Mouse (Mus musculus) MEL (cell line): Measurements from ENCODE around the gene Nfkbil1. TPM values are rescaled to one million over a fixed set of nuclear protein-coding genes. Genes with fewer than 3 reads are reported as not detected.
A peak's percentile ranks its signal among the peaks of the same experiment; 100 is the strongest.

Experiments
- DNase-seq: peaks from one replicate; pipeline ENCODE4 v3.0.0; 2011; ENCODE audit warnings: low read depth, low spot score
- H3K27ac ChIP-seq: 2 replicates; pipeline ENCODE4 v1.5.1; 2012; ENCODE audit warnings: low read depth, mild to moderate bottlenecking, control low read depth, low read length, moderate library complexity; ENCODE audit not compliant: control insufficient read depth
- H3K27me3 ChIP-seq, 2 experiments: fragments of 150-350 bp in 1 of 2; sonication (generic) in 1 of 2; 2 replicates each; pipeline ENCODE4 v1.6.1; 2012; ENCODE audit warnings: low read length in 2 of 2, mild to moderate bottlenecking in 2 of 2, improper control_type of control experiment in 1 of 2, moderate library complexity in 1 of 2; ENCODE audit not compliant: insufficient read depth in 2 of 2, control insufficient read depth in 1 of 2
- H3K36me3 ChIP-seq, 2 experiments: 2 replicates each; pipeline ENCODE4 v1.6.1; 2012 to 2014; ENCODE audit warnings: low read length in 2 of 2, improper control_type of control experiment in 1 of 2, inconsistent platforms in 1 of 2, mild to moderate bottlenecking in 1 of 2; ENCODE audit not compliant: insufficient read depth in 2 of 2, control insufficient read depth in 1 of 2
- H3K4me1 ChIP-seq, 2 experiments: fragments of 150-350 bp in 1 of 2; sonication (generic) in 1 of 2; 2 replicates each; pipeline ENCODE4 v1.6.1; 2012; ENCODE audit warnings: low read length in 2 of 2, improper control_type of control experiment in 1 of 2, mild to moderate bottlenecking in 1 of 2; ENCODE audit not compliant: insufficient read depth in 2 of 2, control insufficient read depth in 1 of 2
- H3K4me3 ChIP-seq, 2 experiments: fragments of 150-350 bp in 1 of 2; sonication (generic) in 1 of 2; 2 replicates each; pipeline ENCODE4 v1.5.1; 2012; ENCODE audit warnings: low read depth in 2 of 2, low read length in 2 of 2, mild to moderate bottlenecking in 2 of 2, moderate library complexity in 2 of 2, control low read depth in 1 of 2, improper control_type of control experiment in 1 of 2; ENCODE audit not compliant: control insufficient read depth in 1 of 2, insufficient read depth in 1 of 2
- H3K79me2 ChIP-seq: 2 replicates; pipeline ENCODE4 v1.6.1; 2012; ENCODE audit warnings: mild to moderate bottlenecking, low read length, moderate library complexity; ENCODE audit not compliant: control insufficient read depth, poor library complexity, insufficient read depth
- H3K9ac ChIP-seq: 2 replicates; pipeline ENCODE4 v1.6.1; 2012; ENCODE audit warnings: low read depth, mild to moderate bottlenecking, control low read depth, low read length, moderate library complexity; ENCODE audit not compliant: control insufficient read depth, poor library complexity, severe bottlenecking
- H3K9me3 ChIP-seq: fragments of 150-350 bp; sonication (generic); replicated peaks from 2 replicates; pipeline ENCODE4 v1.6.1; 2012; ENCODE audit warnings: mild to moderate bottlenecking, low read length, improper control_type of control experiment, moderate library complexity; ENCODE audit not compliant: insufficient read depth
- BHLHE40 ChIP-seq: IDR thresholded peaks from 2 replicates; pipeline ENCODE4 v1.6.1; 2012; ENCODE audit warnings: low read depth, mild to moderate bottlenecking, inconsistent platforms, low read length, improper control_type of control experiment, borderline replicate concordance
- CTCF ChIP-seq, 3 experiments: IDR thresholded peaks in 2 of 3; conservative IDR thresholded peaks in 1 of 3; 2 replicates each; pipeline ENCODE4 v1.5.1; 2011 to 2012; ENCODE audit warnings: low read length in 3 of 3, low read depth in 2 of 3, mild to moderate bottlenecking in 2 of 3, improper control_type of control experiment in 1 of 3, inconsistent platforms in 1 of 3, mixed read lengths in 1 of 3, moderate library complexity in 1 of 3; ENCODE audit not compliant: control insufficient read depth in 1 of 3, insufficient read depth in 1 of 3, poor library complexity in 1 of 3, severe bottlenecking in 1 of 3
- E2F4 ChIP-seq: IDR thresholded peaks from 2 replicates; pipeline ENCODE4 v1.6.1; 2011; ENCODE audit warnings: low read depth, low read length, improper control_type of control experiment, borderline replicate concordance
- ELF1 ChIP-seq: IDR thresholded peaks from 2 replicates; pipeline ENCODE4 v1.6.1; 2014; ENCODE audit warnings: low read depth, mild to moderate bottlenecking, inconsistent platforms, low read length, improper control_type of control experiment, moderate library complexity
- EP300 ChIP-seq, 2 experiments: IDR thresholded peaks; 2 replicates each; pipeline ENCODE4 v1.6.1; 2011; ENCODE audit warnings: improper control_type of control experiment in 2 of 2, low read length in 2 of 2, low read depth in 1 of 2, mild to moderate bottlenecking in 1 of 2
- ETS1 ChIP-seq: IDR thresholded peaks from 2 replicates; pipeline ENCODE4 v1.6.1; 2012; ENCODE audit warnings: low read depth, mild to moderate bottlenecking, inconsistent platforms, low read length, improper control_type of control experiment, moderate library complexity
- GABPA ChIP-seq: IDR thresholded peaks from 2 replicates; pipeline ENCODE4 v1.6.1; 2012; ENCODE audit warnings: low read depth, mild to moderate bottlenecking, inconsistent platforms, low read length, improper control_type of control experiment, moderate library complexity
- GATA1 ChIP-seq: IDR thresholded peaks from 2 replicates; pipeline ENCODE4 v1.6.1; 2011; ENCODE audit warnings: low read depth, low read length, improper control_type of control experiment
- HCFC1 ChIP-seq: IDR thresholded peaks from 2 replicates; pipeline ENCODE4 v1.6.1; 2012; ENCODE audit warnings: low read depth, mild to moderate bottlenecking, inconsistent platforms, low read length, improper control_type of control experiment, moderate library complexity
- KAT2A ChIP-seq: conservative IDR thresholded peaks from 2 replicates; pipeline ENCODE4 v1.6.1; 2012; ENCODE audit warnings: low read depth, low read length, improper control_type of control experiment, inconsistent platforms
- MAFK ChIP-seq: IDR thresholded peaks from 2 replicates; pipeline ENCODE4 v1.6.1; 2011; ENCODE audit warnings: low read depth, mild to moderate bottlenecking, low read length, improper control_type of control experiment, borderline replicate concordance
- MAX ChIP-seq: IDR thresholded peaks from 2 replicates; pipeline ENCODE4 v1.6.1; 2011; ENCODE audit warnings: low read length, improper control_type of control experiment
- MAZ ChIP-seq: IDR thresholded peaks from 2 replicates; pipeline ENCODE4 v1.6.1; 2012; ENCODE audit warnings: low read depth, mild to moderate bottlenecking, inconsistent platforms, low read length, improper control_type of control experiment
- MEF2A ChIP-seq: IDR thresholded peaks from 2 replicates; pipeline ENCODE4 v1.6.1; 2014; ENCODE audit warnings: low read depth, mild to moderate bottlenecking, inconsistent platforms, low read length, improper control_type of control experiment; ENCODE audit not compliant: poor library complexity, insufficient replicate concordance, severe bottlenecking; ENCODE audit errors: extremely low read depth
- MYC ChIP-seq: IDR thresholded peaks from 2 replicates; pipeline ENCODE4 v1.6.1; 2011; ENCODE audit warnings: low read depth, mild to moderate bottlenecking, low read length, improper control_type of control experiment, moderate library complexity
- POLR2A ChIP-seq, 2 experiments: IDR thresholded peaks; 2 replicates each; pipeline ENCODE4 v1.6.1; 2011 to 2012; ENCODE audit warnings: low read length in 2 of 2, mild to moderate bottlenecking in 2 of 2, control low read depth in 1 of 2, improper control_type of control experiment in 1 of 2, low read depth in 1 of 2, moderate library complexity in 1 of 2; ENCODE audit not compliant: control insufficient read depth in 1 of 2, insufficient read depth in 1 of 2, poor library complexity in 1 of 2
- RAD21 ChIP-seq: IDR thresholded peaks from 2 replicates; pipeline ENCODE4 v1.6.1; 2011; ENCODE audit warnings: mild to moderate bottlenecking, low read depth, low read length, improper control_type of control experiment
- SMC3 ChIP-seq: IDR thresholded peaks from 2 replicates; pipeline ENCODE4 v1.6.1; 2011; ENCODE audit warnings: low read depth, low read length, improper control_type of control experiment
- TBP ChIP-seq: IDR thresholded peaks from 2 replicates; pipeline ENCODE4 v1.8.0; 2011; ENCODE audit warnings: low read depth, low read length, improper control_type of control experiment
- TCF12 ChIP-seq: IDR thresholded peaks from 2 replicates; pipeline ENCODE4 v1.6.1; 2014; ENCODE audit warnings: low read depth, mild to moderate bottlenecking, inconsistent platforms, low read length, improper control_type of control experiment, moderate library complexity
- USF1 ChIP-seq: IDR thresholded peaks from 2 replicates; pipeline ENCODE4 v1.6.1; 2014; ENCODE audit warnings: low read depth, mild to moderate bottlenecking, inconsistent platforms, low read length, improper control_type of control experiment, moderate library complexity
- USF2 ChIP-seq, 2 experiments: IDR thresholded peaks; 2 replicates each; pipeline ENCODE4 v1.6.1; 2011 to 2012; ENCODE audit warnings: improper control_type of control experiment in 2 of 2, low read length in 2 of 2, borderline replicate concordance in 1 of 2, inconsistent platforms in 1 of 2, low read depth in 1 of 2, mild to moderate bottlenecking in 1 of 2; ENCODE audit not compliant: insufficient read depth in 1 of 2
- ZMIZ1 ChIP-seq: IDR thresholded peaks from 2 replicates; pipeline ENCODE4 v1.6.1; 2012; ENCODE audit warnings: low read depth, mild to moderate bottlenecking, inconsistent platforms, low read length, improper control_type of control experiment, moderate library complexity
- ZNF384 ChIP-seq: IDR thresholded peaks from 2 replicates; pipeline ENCODE4 v1.6.1; 2012; ENCODE audit warnings: low read depth, mild to moderate bottlenecking, inconsistent platforms, low read length, improper control_type of control experiment
- polyA plus RNA-seq, 2 experiments: library from polyadenylated mRNA; stranded (reverse) in 1 of 2; unstranded in 1 of 2; fragments of >175 nt in 1 of 2; fragments of >200 nt in 1 of 2; gene quantifications; 2 replicates each; pipeline versions ENCODE4 v1.2.1 to v1.2.4; 2012; ENCODE audit warnings: low replicate concordance in 2 of 2, low read depth in 1 of 2; ENCODE audit not compliant: insufficient read length in 2 of 2, insufficient read depth in 1 of 2, missing spikeins in 1 of 2
- total RNA-seq: library from RNA; depleted of rRNA; stranded (reverse); fragments of 300-350 nt; gene quantifications from 2 replicates; pipeline ENCODE4 v1.2.3, GENCODE M21; 2012

Nfkbil1 gene
- total and polyA plus RNA-seq, 3 experiments, result 10.3 to 26.0 TPM; not detected in 1

- TF ChIP-seq ZMIZ1, result peak; percentile 67
- no peak for TF ChIP-seq BHLHE40
- TF ChIP-seq MAZ, result peak; percentile 97
- TF ChIP-seq TCF12, result peak; percentile 83
- TF ChIP-seq HCFC1, result peak; percentile 98
- TF ChIP-seq, all 39 proteins: peak for 28
Observed at GRCm38 (mm10) chr17:35235614-35236389, at the start of gene Nfkbil1 (continued).

- DNase-seq, result no peak
- H3K9me3 ChIP-seq, result no peaks in the 10 kb centered on the region
- TF ChIP-seq MAZ (no peak), ZMIZ1 (no peak), GATA1 (no peak), SMC3 (no peak), MAFK (no peak), KAT2A (no peak), MEF2A (no peak)
- TF ChIP-seq, all 39 proteins: peak for 0
- peaks cover 1 to 8% of the 10 kb centered on the region in 2 experiments for H3K27me3 ChIP-seq
- no peaks in the 10 kb centered on the region for H3K36me3 ChIP-seq
- H3K9ac ChIP-seq, result no peak overlapping the region
- no peak overlapping the region for H3K27ac ChIP-seq
- no peak overlapping the region for H3K4me3 ChIP-seq
- no peaks in the 10 kb centered on the region for H3K79me2 ChIP-seq
- H3K4me1 ChIP-seq, result no peaks in the 10 kb centered on the region
Observed at GRCm38 (mm10) chr17:35280276-35280675, 44.7 kb upstream of the Nfkbil1 start.

GRCm38 (mm10) chr17:35278957-35279688, 43.5 kb upstream of the Nfkbil1 start:
- no peak overlapping the region for H3K9ac ChIP-seq
- DNase-seq, result no peak
- H3K27me3 ChIP-seq, result peaks cover 0 to 5% of the 10 kb centered on the region in 2 experiments
- H3K27ac ChIP-seq, result no peak overlapping the region
- H3K36me3 ChIP-seq, result no peaks in the 10 kb centered on the region
- H3K4me1 ChIP-seq, result no peaks in the 10 kb centered on the region
- H3K79me2 ChIP-seq, result no peaks in the 10 kb centered on the region
- TF ChIP-seq MAX (no peak), USF1 (no peak), EP300 (IDR thresholded peaks at IDR 0.05; ENCODE audit: low read depth in 1 of 2, low read length in 2 of 2) (no peak), MYC (no peak), USF2 (IDR thresholded peaks at IDR 0.05; ENCODE audit: borderline replicate concordance in 1 of 2, insufficient read depth in 1 of 2, low read depth in 1 of 2, low read length in 2 of 2) (no peak), ZNF384 (no peak), RAD21 (no peak), GATA1 (no peak), GABPA (no peak), HCFC1 (no peak), ELF1 (no peak), POLR2A (IDR thresholded peaks at IDR 0.05; ENCODE audit: control insufficient read depth in 1 of 2, insufficient read depth in 1 of 2, low read depth in 1 of 2, low read length in 2 of 2, poor library complexity in 1 of 2) (no peak), ZMIZ1 (no peak), ETS1 (no peak), TBP (no peak), E2F4 (no peak), CTCF (IDR thresholded peaks at IDR 0.05 in 2 of 3, conservative IDR thresholded peaks at IDR 0.05 in 1 of 3; ENCODE audit: control insufficient read depth in 1 of 3, insufficient read depth in 1 of 3, low read depth in 2 of 3, low read length in 3 of 3, poor library complexity in 1 of 3, severe bottlenecking in 1 of 3) (no peak)
- H3K4me3 ChIP-seq, result no peak overlapping the region
- no peaks in the 10 kb centered on the region for H3K9me3 ChIP-seq
